Mouse (Mus musculus): ENCODE measurements around the gene Mapk8ip1.

Mapk8ip1 gene

GRCm38 (mm10) chr2:92390206-92390930, 10.7 kb downstream of the Mapk8ip1 start:
- no peak for DNase-seq

- no peak for DNase-seq
Measured at GRCm38 (mm10) chr2:92389645-92390044, 11.4 kb downstream of the Mapk8ip1 start.

- peak; percentile 31 to 46 for DNase-seq
Measured at GRCm38 (mm10) chr2:92388891-92389641, 12.0 kb downstream of the Mapk8ip1 start.

- DNase-seq = no peak
Measured at GRCm38 (mm10) chr2:92388081-92388517, 13.0 kb downstream of the Mapk8ip1 start.

- no peak for DNase-seq
Measured at GRCm38 (mm10) chr2:92387646-92388045, 13.4 kb downstream of the Mapk8ip1 start.

- no peak for DNase-seq
Measured at GRCm38 (mm10) chr2:92386821-92387570, 14.1 kb downstream of the Mapk8ip1 start.

GRCm38 (mm10) chr2:92385113-92386051, 15.7 kb downstream of the Mapk8ip1 start:
- DNase-seq = no peak

GRCm38 (mm10) chr2:92384101-92384500, 17.0 kb downstream of the Mapk8ip1 start:
- no peak for DNase-seq

GRCm38 (mm10) chr2:92382759-92383158, 18.3 kb downstream of the Mapk8ip1 start:
- DNase-seq = no peak

GRCm38 (mm10) chr2:92381901-92382588, 19.0 kb downstream of the Mapk8ip1 start, which contains the start of gene 1700029I15Rik:
Gene 1700029I15Rik (plus strand): TSS chr2:92382538.
- no peak for DNase-seq

GRCm38 (mm10) chr2:92381161-92381560, 19.9 kb downstream of the Mapk8ip1 start:
- DNase-seq = no peak

- no peak for DNase-seq
Measured at GRCm38 (mm10) chr2:92380495-92381050, 20.5 kb downstream of the Mapk8ip1 start.

- no peak for DNase-seq
Measured at GRCm38 (mm10) chr2:92379783-92380494, 21.1 kb downstream of the Mapk8ip1 start.

- no peak for DNase-seq
Measured at GRCm38 (mm10) chr2:92377320-92377719, 23.7 kb downstream of the Mapk8ip1 start.

GRCm38 (mm10) chr2:92376300-92376699, 24.8 kb downstream of the Mapk8ip1 start:
- DNase-seq = no peak

- no peak for DNase-seq
Measured at GRCm38 (mm10) chr2:92375788-92376187, 25.3 kb downstream of the Mapk8ip1 start.

GRCm38 (mm10) chr2:92375099-92375623, 25.9 kb downstream of the Mapk8ip1 start:
- peak; percentile 96 to 98 for DNase-seq

GRCm38 (mm10) chr2:92374514-92374913, 26.5 kb downstream of the Mapk8ip1 start, which contains the start of the genes Pex16 and Large2:
Gene Pex16 (plus strand): TSS chr2:92374676.
Gene Large2 (minus strand): TSS chr2:92374869.
- DNase-seq = peak; percentile 42 to 55

- DNase-seq = no peak
Measured at GRCm38 (mm10) chr2:92373437-92373813, 27.6 kb downstream of the Mapk8ip1 start.
